Mouse (Mus musculus) heart, adult 18-20 months (tissue): ENCODE data around the gene Atxn2l. TPM values are rescaled to one million over a fixed set of nuclear protein-coding genes. Genes with fewer than 3 reads are reported as not detected.
"Not testable (repeated sequence)": the region's sequence is repeated elsewhere in the genome, so short reads cannot be mapped to it uniquely, and the experiment has no call there.

ENCODE experiments used
- DNase-seq, 2 experiments: peaks; one replicate each; pipeline ENCODE4 v3.0.0; 2021 to 2022; ENCODE audit warnings: mixed read lengths in 1 of 2
- total RNA-seq, 2 experiments: library from RNA; stranded (reverse); gene quantifications; 2 replicates each; pipeline ENCODE4 v1.2.3; 2021

The Atxn2l gene
- total RNA-seq, 2 experiments from 2014 or later = 33.0 to 37.1 TPM

- DNase-seq = no peak
These were observed 12.2 kb downstream of the Atxn2l start for GRCm38 (mm10) chr7:126491005-126491404.

GRCm38 (mm10) chr7:126487617-126488385 is 15.4 kb downstream of the Atxn2l start:
- DNase-seq = not testable (repeated sequence)

- DNase-seq = peak; percentile 95 to 99
These were observed 16.2 kb downstream of the Atxn2l start, which contains the start of gene Tufm for GRCm38 (mm10) chr7:126487052-126487483. Tufm (plus strand) TSS chr7:126487361.

GRCm38 (mm10) chr7:126482392-126482871 is 20.8 kb downstream of the Atxn2l start:
- peak; percentile 88 to 94 for DNase-seq

GRCm38 (mm10) chr7:126481699-126482098 is 21.5 kb downstream of the Atxn2l start:
- DNase-seq = no peak

- DNase-seq = peak; percentile 92
These were observed 28.1 kb downstream of the Atxn2l start, which contains the start of gene Sh2b1 for GRCm38 (mm10) chr7:126474993-126475581. Sh2b1 (minus strand) TSS chr7:126475424.

- DNase-seq = peak in 1 of 2 experiments; percentile 38
These were observed 28.7 kb downstream of the Atxn2l start for GRCm38 (mm10) chr7:126474486-126474955.

GRCm38 (mm10) chr7:126473470-126474086 is 29.7 kb downstream of the Atxn2l start:
- no peak for DNase-seq

- no peak for DNase-seq
These were observed 30.5 kb downstream of the Atxn2l start for GRCm38 (mm10) chr7:126472713-126473112.

- DNase-seq = no peak
These were observed 30.9 kb downstream of the Atxn2l start for GRCm38 (mm10) chr7:126472306-126472705.

GRCm38 (mm10) chr7:126471853-126472252 is 31.4 kb downstream of the Atxn2l start:
- no peak for DNase-seq

- DNase-seq = no peak
These were observed 31.9 kb downstream of the Atxn2l start for GRCm38 (mm10) chr7:126471361-126471760.

GRCm38 (mm10) chr7:126470077-126470476 is 33.2 kb downstream of the Atxn2l start:
- DNase-seq = no peak

GRCm38 (mm10) chr7:126467834-126468627 is 35.2 kb downstream of the Atxn2l start:
- no peak for DNase-seq

- peak; percentile 39 to 64 for DNase-seq
These were observed 36.0 kb downstream of the Atxn2l start for GRCm38 (mm10) chr7:126467271-126467670.

GRCm38 (mm10) chr7:126466707-126467106 is 36.5 kb downstream of the Atxn2l start:
- DNase-seq = no peak

GRCm38 (mm10) chr7:126466116-126466515 is 37.1 kb downstream of the Atxn2l start:
- DNase-seq = no peak

GRCm38 (mm10) chr7:126465246-126466030 is 37.8 kb downstream of the Atxn2l start:
- DNase-seq = peak; percentile 47 to 66

- peak in 1 of 2 experiments; percentile 34 for DNase-seq
These were observed 38.4 kb downstream of the Atxn2l start for GRCm38 (mm10) chr7:126464836-126465235.

GRCm38 (mm10) chr7:126464121-126464520 is 39.1 kb downstream of the Atxn2l start:
- DNase-seq = peak in 1 of 2 experiments; percentile 33

- no peak for DNase-seq
These were observed 39.7 kb downstream of the Atxn2l start for GRCm38 (mm10) chr7:126463547-126463946.
